Mouse (Mus musculus): Measurements from ENCODE around the gene Caskin1.

GRCm38 (mm10) chr17:24548921-24549617 is 60.7 kb downstream of the Caskin1 start:
- no peak for TF ChIP-seq POLR2A (IDR thresholded peaks at IDR 0.05; ENCODE audit: low read depth, low read length)
- TF ChIP-seq CTCF (conservative IDR thresholded peaks at IDR 0.05; ENCODE audit: insufficient read depth, insufficient read length, low read depth, low read length): no peak

Measured in kidney, adult 2 months (tissue).